ENCODE assay signal across 16 mouse cellular contexts in genomic region chr2:61659254-61659653, GRCm38 (mm10).
"Had no signal": no experiment of that assay in that cellular context is flagged by ENCODE, and none has a peak within 500 bp of the region (broad histone marks: within the 10 kb centered on the region; RNA-seq: fewer than 3 reads in every experiment).

No protein-coding gene starts in this region.

- H3K9ac ChIP-seq: lung, embryonic 14.5 days; midbrain, embryonic 13.5 days; midbrain, embryonic 15.5 days; neural tube, embryonic 12.5 days had no signal

- ATAC-seq: midbrain, embryonic 13.5 days; midbrain, embryonic 15.5 days had no signal

- H3K27me3 ChIP-seq: midbrain, embryonic 15.5 days; neural tube, embryonic 12.5 days had no signal

- H3K4me3 ChIP-seq: megakaryocyte, embryonic 14.5 days; midbrain, embryonic 13.5 days; midbrain, embryonic 15.5 days; neural tube, embryonic 12.5 days had no signal

- DNase-seq: lung, adult 18-20 months; lung, embryonic 14.5 days; lung, postnatal 10 days; lung, postnatal 36 days; right cerebral cortex, postnatal 14 days; right cerebral cortex, postnatal 4 days; spleen, adult 18-20 months; thymus, adult 18-20 months; thymus, postnatal 14 days; thymus, postnatal 36 days had no signal

- H3K27ac ChIP-seq: macrophage; midbrain, embryonic 13.5 days; midbrain, embryonic 15.5 days; neural tube, embryonic 12.5 days had no signal

- H3K36me3 ChIP-seq: midbrain, embryonic 13.5 days; midbrain, embryonic 15.5 days; neural tube, embryonic 12.5 days had no signal

- H3K9me3 ChIP-seq: megakaryocyte, embryonic 14.5 days; midbrain, embryonic 13.5 days; midbrain, embryonic 15.5 days; neural tube, embryonic 12.5 days had no signal

- H3K4me2 ChIP-seq: lung, embryonic 14.5 days; midbrain, embryonic 11.5 days; midbrain, embryonic 13.5 days; midbrain, embryonic 15.5 days; neural tube, embryonic 12.5 days had no signal
